Mouse (Mus musculus): ENCODE results near the gene Auts2.

- TF ChIP-seq CTCF (IDR thresholded peaks at IDR 0.05; ENCODE audit: low read depth) (no peak), EP300 (IDR thresholded peaks at IDR 0.05; ENCODE audit: low read depth) (no peak)
Measured at GRCm38 (mm10) chr5:132168224-132168623, 374.9 kb downstream of the Auts2 start.
